Mouse (Mus musculus): ENCODE measurements around the gene Dapk2. TPM values are rescaled to one million over a fixed set of nuclear protein-coding genes. Genes with fewer than 3 reads are reported as not detected.

Gene Dapk2
- 1 to 10 TPM; 3.1 to 3.8 TPM for total RNA-seq (2021)

- peak; percentile 92 for DNase-seq
Observed at GRCm38 (mm10) chr9:66157958-66158830, at the start of gene Dapk2. Dapk2 (plus strand) TSS chr9:66158223.

GRCm38 (mm10) chr9:66109574-66109973 is 48.4 kb upstream of the Dapk2 start:
- no peak for DNase-seq

GRCm38 (mm10) chr9:66110126-66110525 is 47.9 kb upstream of the Dapk2 start:
- no peak for DNase-seq

GRCm38 (mm10) chr9:66110611-66111379 is 47.2 kb upstream of the Dapk2 start:
- no peak for DNase-seq

GRCm38 (mm10) chr9:66114341-66114740 is 43.7 kb upstream of the Dapk2 start:
- no peak for DNase-seq

- peak; percentile 12 for DNase-seq
Observed at GRCm38 (mm10) chr9:66116890-66117289, 41.1 kb upstream of the Dapk2 start.

GRCm38 (mm10) chr9:66119498-66119897 is 38.5 kb upstream of the Dapk2 start:
- DNase-seq = no peak

- no peak for DNase-seq
Observed at GRCm38 (mm10) chr9:66120106-66120505, 37.9 kb upstream of the Dapk2 start.

- DNase-seq = no peak
Observed at GRCm38 (mm10) chr9:66120945-66121344, 37.1 kb upstream of the Dapk2 start.

- no peak for DNase-seq
Observed at GRCm38 (mm10) chr9:66121421-66121820, 36.6 kb upstream of the Dapk2 start.

GRCm38 (mm10) chr9:66123648-66124047 is 34.4 kb upstream of the Dapk2 start:
- no peak for DNase-seq

- no peak for DNase-seq
Observed at GRCm38 (mm10) chr9:66124111-66124531, 33.9 kb upstream of the Dapk2 start.

GRCm38 (mm10) chr9:66124681-66125542 is 33.1 kb upstream of the Dapk2 start:
- DNase-seq = peak; percentile 98

- DNase-seq = peak; percentile 22
Observed at GRCm38 (mm10) chr9:66125543-66126455, 32.2 kb upstream of the Dapk2 start.

GRCm38 (mm10) chr9:66126456-66127192 is 31.4 kb upstream of the Dapk2 start, which contains the start of the genes Snx1 and Ciao2a:
Snx1 (minus strand) TSS chr9:66126587.
Ciao2a (plus strand) TSS chr9:66126611.
- DNase-seq = peak; percentile 94

- DNase-seq = no peak
Observed at GRCm38 (mm10) chr9:66127193-66127546, 30.9 kb upstream of the Dapk2 start.

- DNase-seq = no peak
Observed at GRCm38 (mm10) chr9:66127884-66128283, 30.1 kb upstream of the Dapk2 start.

GRCm38 (mm10) chr9:66131466-66131865 is 26.6 kb upstream of the Dapk2 start:
- DNase-seq = no peak

- DNase-seq = no peak
Observed at GRCm38 (mm10) chr9:66135967-66136366, 22.1 kb upstream of the Dapk2 start.

- DNase-seq = no peak
Observed at GRCm38 (mm10) chr9:66138193-66138592, 19.8 kb upstream of the Dapk2 start.

GRCm38 (mm10) chr9:66142265-66142664 is 15.8 kb upstream of the Dapk2 start:
- no peak for DNase-seq
